9 mouse cellular contexts compared by ENCODE assay signal in genomic region chr2:37485370-37485769, GRCm38 (mm10). TPM values are rescaled to one million over a fixed set of nuclear protein-coding genes. Genes with fewer than 3 reads are reported as not detected.
DNase-seq lines count a peak whose midpoint lies in the region; ATAC-seq and TF ChIP-seq lines count a peak whose summit lies in the region.
"Had no signal": no experiment of that assay in that cellular context is flagged by ENCODE, and none has a peak within 500 bp of the region (broad histone marks: within the 10 kb centered on the region; RNA-seq: fewer than 3 reads in every experiment).

No protein-coding gene starts in this region.

- H3K9ac ChIP-seq in kidney, embryonic 15.5 days, result no peak overlapping the region
- no peak overlapping the region for H3K9ac ChIP-seq in limb, embryonic 14.5 days (ENCODE audit: low read depth, low read length, severe bottlenecking)

- H3K4me2 ChIP-seq in kidney, embryonic 15.5 days, result no peak overlapping the region
- H3K4me2 ChIP-seq in limb, embryonic 14.5 days (replicated peaks; ENCODE audit: low read depth, low read length, severe bottlenecking), result no peak overlapping the region

- no peak for TF ChIP-seq POLR2A in limb, embryonic 14.5 days (IDR thresholded peaks at IDR 0.05; ENCODE audit: borderline replicate concordance, extremely low read depth, insufficient read depth, insufficient read length)

- no peaks in the 10 kb centered on the region for H3K27me3 ChIP-seq in kidney, embryonic 15.5 days
- no peaks in the 10 kb centered on the region for H3K27me3 ChIP-seq in limb, embryonic 14.5 days (ENCODE audit: control insufficient read depth, insufficient read depth, low read length)

- 92% methylated on average over 1 of the region's 1 CpGs for WGBS in kidney, embryonic 15.5 days
- 81% methylated on average over 1 of the region's 1 CpGs for WGBS in limb, embryonic 14.5 days

- peaks cover 59% of the 10 kb centered on the region for H3K36me3 ChIP-seq in kidney, embryonic 15.5 days
- peaks cover 66% of the 10 kb centered on the region for H3K36me3 ChIP-seq in limb, embryonic 14.5 days (ENCODE audit: control insufficient read depth, insufficient read depth, low read length)

- H3K27ac ChIP-seq in kidney, embryonic 15.5 days, result no peak overlapping the region
- H3K27ac ChIP-seq in limb, embryonic 14.5 days (replicated peaks; ENCODE audit: low read depth, low read length), result no peak overlapping the region
- H3K27ac ChIP-seq: macrophage had no signal

- ATAC-seq in kidney, embryonic 15.5 days (replicated peaks; ENCODE audit: low FRiP score), result no peak
- peak; percentile 71 for ATAC-seq in CD4-positive, CD25-positive, alpha-beta regulatory T cell, adult 4 months
- ATAC-seq in limb, embryonic 14.5 days (ENCODE audit: low FRiP score, low read depth), result no peak

- H3K9me3 ChIP-seq in kidney, embryonic 15.5 days (replicated peaks), result no peaks in the 10 kb centered on the region
- H3K9me3 ChIP-seq in limb, embryonic 14.5 days (ENCODE audit: control insufficient read depth, low read length), result no peaks in the 10 kb centered on the region

- H3K4me3 ChIP-seq in kidney, embryonic 15.5 days (replicated peaks), result no peak overlapping the region
- H3K4me3 ChIP-seq in limb, embryonic 14.5 days (replicated peaks; ENCODE audit: low read length), result no peak overlapping the region

- peak; percentile 19 to 30 for DNase-seq in adrenal gland, adult 18-20 months (ENCODE audit: low spot score in 2 of 2)
- no peak for DNase-seq in adrenal gland, adult 8-10 months
- DNase-seq in kidney, adult 9 months, result peak; percentile 70
- peak; percentile 69 for DNase-seq in c-Kit-positive CD71-positive TER-119-positive erythroid progenitor cells, embryonic 14.5 days (ENCODE audit: low spot score)
- peak; percentile 66 for DNase-seq in limb, embryonic 14.5 days (ENCODE audit: low spot score)
- peak; percentile 65 for DNase-seq in thymus, postnatal 0 days (ENCODE audit: low spot score)

- no peaks in the 10 kb centered on the region for H3K4me1 ChIP-seq in kidney, embryonic 15.5 days
- H3K4me1 ChIP-seq in limb, embryonic 14.5 days (ENCODE audit: control insufficient read depth, insufficient read depth, low read length), result no peaks in the 10 kb centered on the region

RNA-seq across cellular contexts. Expression of gene Gpr21, which starts 30.8 kb away (rescaled TPM):
- under 1 TPM; 0.80 to 0.89 TPM for total RNA-seq in adrenal gland, adult 18-20 months (2021)
- total RNA-seq in adrenal gland, adult 8-10 months (2022), result 1 to 10 TPM in 3 of 4 experiments, under 1 TPM in 1; 0.99 to 4.4 (median 1.9) TPM
- 1.4 and 1.7 TPM in 2 replicates for polyA plus RNA-seq in kidney, embryonic 15.5 days (2015; fragmentation: Nextera tagmentation; extraction: Ambion mirVana)
- polyA plus RNA-seq in CD4-positive, CD25-positive, alpha-beta regulatory T cell, adult 4 months (2017; shearing (Covaris generic)), result 1 to 10 TPM in 1 of 2 experiments, under 1 TPM in 1; 0.90 to 1.1 TPM
- 0.85 and 0.95 TPM in 2 replicates for polyA plus RNA-seq in limb, embryonic 14.5 days (2012; rRNA removed)
- polyA plus RNA-seq in limb, embryonic 14.5 days (2014; fragmentation: Nextera tagmentation; extraction: Ambion mirVana), result 1.8 and 1.9 TPM in 2 replicates
- 0.19 and 0.29 TPM in 2 replicates for polyA plus RNA-seq in thymus, postnatal 0 days (2015; fragmentation: Nextera tagmentation; extraction: Ambion mirVana)

RNA-seq across cellular contexts. Expression of gene Rabgap1, which starts 42.3 kb away (rescaled TPM):
- 10 to 100 TPM; 42.3 to 51.4 TPM for total RNA-seq in adrenal gland, adult 18-20 months (2021)
- total RNA-seq in adrenal gland, adult 8-10 months (2022), result 10 to 100 TPM; 59.7 to 90.2 (median 74.4) TPM
- 41.5 and 45.8 TPM in 2 replicates for polyA plus RNA-seq in kidney, embryonic 15.5 days (2015; fragmentation: Nextera tagmentation; extraction: Ambion mirVana)
- polyA plus RNA-seq in CD4-positive, CD25-positive, alpha-beta regulatory T cell, adult 4 months (2017; shearing (Covaris generic)), result 10 to 100 TPM; 42.1 to 56.4 TPM
- polyA plus RNA-seq in limb, embryonic 14.5 days (2012; rRNA removed), result 34.6 and 37.6 TPM in 2 replicates
- 46.4 and 51.7 TPM in 2 replicates for polyA plus RNA-seq in limb, embryonic 14.5 days (2014; fragmentation: Nextera tagmentation; extraction: Ambion mirVana)
- 19.8 and 25.7 TPM in 2 replicates for polyA plus RNA-seq in thymus, postnatal 0 days (2015; fragmentation: Nextera tagmentation; extraction: Ambion mirVana)

RNA-seq across cellular contexts. Expression of gene Zbtb6, which starts 42.4 kb away (rescaled TPM):
- 10 to 100 TPM; 14.6 to 16.4 TPM for total RNA-seq in adrenal gland, adult 18-20 months (2021)
- total RNA-seq in adrenal gland, adult 8-10 months (2022), result 10 to 100 TPM; 15.4 to 17.6 (median 16.7) TPM
- 8.3 and 9.5 TPM in 2 replicates for polyA plus RNA-seq in kidney, embryonic 15.5 days (2015; fragmentation: Nextera tagmentation; extraction: Ambion mirVana)
- polyA plus RNA-seq in CD4-positive, CD25-positive, alpha-beta regulatory T cell, adult 4 months (2017; shearing (Covaris generic)), result 1 to 10 TPM; 5.2 to 5.3 TPM
- 8.6 and 9.0 TPM in 2 replicates for polyA plus RNA-seq in limb, embryonic 14.5 days (2012; rRNA removed)
- 4.0 and 5.1 TPM in 2 replicates for polyA plus RNA-seq in limb, embryonic 14.5 days (2014; fragmentation: Nextera tagmentation; extraction: Ambion mirVana)
- 5.1 and 5.8 TPM in 2 replicates for polyA plus RNA-seq in thymus, postnatal 0 days (2015; fragmentation: Nextera tagmentation; extraction: Ambion mirVana)

RNA-seq across cellular contexts. Expression of gene Zbtb26, which starts 42.4 kb away (rescaled TPM):
- total RNA-seq in adrenal gland, adult 18-20 months (2021), result 10 to 100 TPM in 1 of 2 experiments, 1 to 10 TPM in 1; 9.4 to 10.9 TPM
- total RNA-seq in adrenal gland, adult 8-10 months (2022), result 10 to 100 TPM in 3 of 4 experiments, 1 to 10 TPM in 1; 7.6 to 12.3 (median 11.3) TPM
- polyA plus RNA-seq in kidney, embryonic 15.5 days (2015; fragmentation: Nextera tagmentation; extraction: Ambion mirVana), result 9.1 and 9.3 TPM in 2 replicates
- 1 to 10 TPM; 4.1 to 4.3 TPM for polyA plus RNA-seq in CD4-positive, CD25-positive, alpha-beta regulatory T cell, adult 4 months (2017; shearing (Covaris generic))
- 9.0 and 9.1 TPM in 2 replicates for polyA plus RNA-seq in limb, embryonic 14.5 days (2012; rRNA removed)
- polyA plus RNA-seq in limb, embryonic 14.5 days (2014; fragmentation: Nextera tagmentation; extraction: Ambion mirVana), result 6.6 and 7.8 TPM in 2 replicates
- 3.6 and 4.7 TPM in 2 replicates for polyA plus RNA-seq in thymus, postnatal 0 days (2015; fragmentation: Nextera tagmentation; extraction: Ambion mirVana)
